Mouse (Mus musculus) lung, postnatal 25 days (tissue): ENCODE measurements around the gene Chp1.
"Not testable (repeated sequence)": the region's sequence is repeated elsewhere in the genome, so short reads cannot be mapped to it uniquely, and the experiment has no call there.

Experiments
- DNase-seq: peaks from one replicate; pipeline ENCODE4 v3.0.0; 2022; ENCODE audit warnings: low spot score

Gene Chp1

DNA sequence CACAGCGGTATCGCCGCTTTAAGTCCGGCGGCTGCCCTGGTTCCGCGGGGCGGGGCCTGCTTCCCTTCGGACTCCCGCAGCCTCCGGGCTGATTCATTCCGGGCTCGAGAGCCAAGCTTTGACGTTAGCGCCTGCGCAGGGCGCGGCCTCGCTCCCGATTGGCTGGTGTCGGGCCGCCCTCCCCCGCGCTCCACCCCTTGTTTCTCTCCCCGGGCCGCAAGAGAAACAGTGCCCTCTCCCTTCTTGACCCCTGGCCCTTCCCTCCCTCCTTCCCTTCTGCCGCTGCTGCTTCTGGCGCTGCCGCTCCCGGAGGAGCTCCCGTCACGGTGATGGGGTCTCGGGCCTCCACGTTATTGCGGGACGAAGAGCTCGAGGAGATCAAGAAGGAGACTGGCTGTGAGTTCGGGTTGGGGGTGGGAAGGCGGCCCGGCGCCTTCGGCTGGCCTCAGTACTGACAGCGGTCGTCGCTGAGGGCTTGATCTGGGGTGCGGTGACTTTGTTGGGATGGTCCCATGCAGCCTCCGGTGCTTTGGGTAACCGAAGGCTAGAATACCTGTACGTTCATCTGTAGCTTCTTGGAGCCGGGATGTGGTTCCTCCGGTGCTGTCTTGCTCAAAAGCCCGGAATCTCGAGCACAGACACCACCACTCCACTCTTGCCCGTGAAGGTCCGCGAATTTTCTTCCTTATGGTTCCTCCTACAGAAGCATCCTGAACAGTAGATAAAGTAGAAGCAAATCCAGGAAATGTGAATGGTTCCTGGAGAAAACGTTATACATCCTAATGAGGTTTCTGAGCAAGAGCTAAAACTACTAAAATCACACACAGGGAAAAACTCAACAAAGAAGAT lies at the start of gene Chp1, which contains the start of gene Exd1:
Gene Chp1, plus strand, starts transcription at position 176 of the 849 bp plus-strand sequence.
Gene Exd1, minus strand, starts transcription at position 106 of the 849 bp plus-strand sequence.
- peak; percentile 99 for DNase-seq

DNA sequence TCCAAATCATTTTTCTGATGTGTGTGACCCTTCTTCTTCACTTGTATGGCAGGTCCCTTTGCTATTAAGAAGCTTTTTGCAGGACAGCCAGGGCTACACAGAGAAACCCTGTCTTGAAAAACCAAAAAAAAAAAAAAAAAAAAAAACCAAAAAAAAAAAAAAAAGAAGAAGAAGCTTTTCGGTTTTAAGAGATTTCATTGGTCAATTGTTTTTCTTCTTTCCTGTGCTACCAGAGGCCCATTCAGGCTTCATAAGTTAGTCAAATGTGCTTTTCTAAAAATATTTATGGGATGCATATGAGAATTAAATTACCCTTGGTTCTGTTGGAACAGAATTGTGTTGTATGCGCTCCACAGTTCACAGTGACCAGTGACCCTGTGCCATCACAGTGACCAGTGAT lies 48.6 kb upstream of the Chp1 start:
- no peak for DNase-seq

DNA sequence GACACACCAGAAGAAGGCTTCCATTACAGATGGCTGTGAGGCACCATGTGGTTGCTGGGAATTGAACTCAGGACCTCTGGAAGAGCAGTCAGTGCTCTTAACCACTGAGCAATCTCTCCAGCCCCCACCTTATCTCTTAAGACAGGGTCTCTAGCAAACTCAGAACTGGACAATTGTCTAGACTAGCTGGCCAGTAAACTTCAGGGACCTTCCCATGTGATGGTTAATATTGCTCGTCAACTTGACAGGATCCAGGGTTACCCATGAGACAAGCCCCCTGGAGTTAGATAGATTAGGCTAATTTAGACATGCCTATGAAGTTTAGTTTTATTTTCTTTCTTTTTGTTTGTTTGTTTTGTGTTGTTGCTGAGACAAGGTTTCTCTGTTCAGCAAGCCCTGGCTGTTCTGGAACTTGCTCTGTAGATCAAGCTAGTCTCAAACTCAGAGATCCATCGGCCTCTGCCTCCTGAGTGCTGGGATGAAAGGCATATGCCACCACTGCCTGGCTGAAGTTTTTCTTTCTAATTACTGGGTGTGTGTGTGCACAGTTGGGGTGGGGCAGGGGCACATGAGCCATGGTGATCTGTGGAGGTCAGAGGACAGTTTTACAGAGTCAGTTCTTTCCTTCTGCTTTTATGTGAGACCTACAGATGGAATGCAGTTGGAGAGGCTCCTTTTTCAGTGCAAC lies 46.4 kb upstream of the Chp1 start:
- no peak for DNase-seq

DNA sequence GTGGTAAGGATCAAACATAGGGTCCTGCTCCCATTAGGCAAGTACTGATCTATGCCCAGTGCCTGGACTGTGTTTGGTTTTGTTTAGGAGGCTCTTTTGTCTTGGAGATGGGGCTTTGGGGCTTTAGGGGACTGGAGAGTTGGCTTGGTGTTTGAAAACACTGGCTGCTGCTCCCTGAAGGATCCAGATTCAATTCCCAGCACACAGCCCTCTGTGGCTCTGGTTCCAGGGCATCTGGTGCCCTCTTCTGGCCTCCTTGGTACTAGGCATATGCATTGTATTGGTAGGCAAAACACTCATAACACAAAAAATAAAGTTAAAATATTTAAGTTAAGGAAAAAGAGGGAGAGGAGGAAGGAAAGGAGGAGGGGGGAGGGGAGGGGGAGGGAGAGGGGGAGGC lies 40.4 kb upstream of the Chp1 start:
- DNase-seq = no peak

DNA sequence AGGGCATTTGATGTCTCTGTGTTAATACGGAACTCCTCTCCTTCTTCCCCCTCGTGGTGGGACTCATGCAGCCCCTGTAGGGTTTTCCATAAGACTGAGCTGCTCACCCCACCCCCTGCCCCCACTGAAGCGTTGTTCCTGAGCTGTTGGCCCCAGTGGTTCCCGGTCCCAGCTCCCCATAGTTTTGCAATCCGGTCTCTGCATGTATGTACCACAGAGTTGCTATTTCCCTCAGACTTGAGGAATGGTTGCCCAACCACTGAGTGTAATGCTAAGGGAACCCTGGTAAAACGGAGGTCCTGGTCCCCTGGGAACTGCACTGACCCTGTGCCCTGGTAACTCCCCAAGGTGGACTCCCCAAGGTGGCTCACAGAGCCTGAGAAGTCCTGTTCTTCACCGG lies 39.0 kb upstream of the Chp1 start:
- not testable (repeated sequence) for DNase-seq

DNA sequence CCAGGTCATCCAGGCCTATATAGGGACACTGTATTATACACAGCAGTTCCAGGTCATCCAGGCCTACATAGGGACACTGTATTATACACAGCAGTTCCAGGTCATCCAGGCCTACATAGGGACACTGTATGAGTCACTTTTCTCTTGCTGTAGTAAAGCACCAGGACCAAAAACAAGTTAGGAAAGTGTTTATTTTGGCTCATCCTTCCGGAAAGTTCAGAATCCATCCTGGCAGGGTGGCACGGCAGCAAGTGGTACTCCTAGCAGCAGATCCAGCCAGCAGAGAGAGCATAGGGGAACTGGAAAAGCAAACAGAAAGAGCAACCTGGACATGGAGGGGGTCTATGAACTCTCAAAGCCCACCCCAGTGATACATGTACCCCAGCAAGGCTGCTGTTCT lies 36.6 kb upstream of the Chp1 start:
- DNase-seq = no peak

DNA sequence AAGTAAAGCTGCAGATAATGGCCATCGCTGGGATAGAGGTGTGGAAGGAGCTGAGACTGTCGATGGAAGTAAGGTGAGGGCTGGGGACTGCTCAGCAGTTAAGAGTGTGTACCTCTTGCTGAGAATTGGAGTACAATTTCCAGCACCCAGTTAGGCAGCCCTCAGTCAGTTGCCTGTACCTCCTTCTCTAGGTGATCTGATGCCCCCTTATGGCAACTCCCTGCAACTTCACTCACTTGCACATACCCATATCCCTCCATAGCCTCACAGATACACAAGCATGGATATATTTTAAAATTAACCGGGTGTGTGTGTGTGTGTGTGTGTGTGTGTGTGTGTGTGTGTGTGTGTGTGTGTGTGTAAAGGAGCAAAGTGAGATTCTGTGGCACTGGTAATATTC lies 35.2 kb upstream of the Chp1 start:
- DNase-seq = no peak

DNA sequence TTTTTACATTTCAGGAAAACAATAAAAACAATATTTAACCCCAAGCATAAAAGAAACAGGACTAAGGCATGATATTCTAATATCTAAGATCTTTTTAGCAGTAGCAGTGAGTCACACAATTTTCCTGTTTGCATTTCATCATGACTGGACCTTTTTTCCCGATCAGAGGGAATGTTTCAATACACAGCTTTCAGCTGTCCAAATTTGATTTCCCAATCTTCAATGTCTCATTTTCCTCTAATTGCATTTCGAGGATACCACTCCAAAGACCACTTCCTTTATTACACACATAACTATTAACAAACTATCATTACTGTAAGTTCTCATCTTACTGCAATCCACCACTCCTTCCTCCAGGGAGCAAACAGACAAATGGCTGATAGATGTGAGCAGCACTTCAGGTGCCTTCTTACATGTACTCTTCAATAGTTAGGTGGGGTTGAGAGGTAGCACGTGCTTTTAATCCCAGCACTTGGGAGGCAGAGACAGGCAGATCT lies 33.4 kb upstream of the Chp1 start:
- DNase-seq = no peak

DNA sequence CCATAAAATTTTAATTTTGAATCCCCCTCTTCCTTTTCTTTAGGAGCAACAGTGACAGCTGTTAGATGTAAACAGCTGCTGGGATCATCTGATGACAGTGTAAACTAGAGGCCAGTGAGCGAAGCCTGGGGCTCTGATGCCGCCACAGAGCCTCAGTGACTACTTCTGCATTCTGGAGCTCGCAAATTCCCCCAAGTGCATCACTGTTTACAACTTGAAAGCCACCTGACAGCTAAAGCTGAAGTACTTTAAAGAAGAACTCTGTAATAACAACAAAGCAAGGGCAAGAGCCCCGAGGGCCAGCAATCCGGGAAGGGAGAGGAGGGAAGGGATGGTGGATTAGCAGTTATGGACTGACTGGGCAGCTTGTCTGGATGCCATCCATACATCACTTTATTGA lies 30.7 kb upstream of the Chp1 start:
- no peak for DNase-seq

DNA sequence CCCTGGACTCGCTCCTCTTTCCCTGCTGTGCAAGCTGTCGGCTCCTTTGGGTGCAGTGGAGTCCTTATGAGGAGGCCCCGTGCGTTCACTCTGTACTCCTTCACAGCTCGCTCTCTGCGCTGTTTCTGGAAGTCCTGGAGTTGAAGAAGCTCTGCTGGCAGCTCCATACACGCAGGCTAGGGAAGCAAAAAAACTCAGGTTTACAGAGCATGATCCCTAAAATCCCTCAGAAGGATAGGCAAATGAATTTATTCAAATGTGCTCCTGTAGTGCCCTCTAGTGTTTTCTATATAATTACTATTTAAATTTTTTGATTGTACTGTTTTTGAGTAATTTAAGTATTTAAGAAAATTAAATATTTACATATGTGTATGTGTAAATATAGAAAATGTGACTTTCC lies 26.9 kb upstream of the Chp1 start:
- no peak for DNase-seq

DNA sequence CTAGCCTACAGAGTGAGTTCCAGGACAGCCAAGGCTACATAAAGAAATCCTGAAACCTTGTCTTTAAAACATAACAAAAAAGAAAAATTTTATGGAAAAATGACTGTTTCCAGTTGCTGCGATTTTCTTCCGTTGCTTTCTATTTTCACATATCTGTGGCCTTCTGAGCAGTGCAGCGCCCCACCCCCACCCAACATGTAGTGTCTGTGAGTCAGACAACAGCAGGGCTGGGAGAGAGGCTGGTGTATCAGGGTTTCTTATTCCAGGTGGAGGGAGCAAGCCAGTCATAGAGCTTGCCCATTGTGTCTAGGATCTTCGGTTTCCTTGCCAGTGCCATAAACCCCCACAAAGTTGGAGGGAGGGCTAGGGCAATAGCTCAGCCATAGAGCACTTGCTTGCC lies 23.7 kb upstream of the Chp1 start:
- DNase-seq = no peak

DNA sequence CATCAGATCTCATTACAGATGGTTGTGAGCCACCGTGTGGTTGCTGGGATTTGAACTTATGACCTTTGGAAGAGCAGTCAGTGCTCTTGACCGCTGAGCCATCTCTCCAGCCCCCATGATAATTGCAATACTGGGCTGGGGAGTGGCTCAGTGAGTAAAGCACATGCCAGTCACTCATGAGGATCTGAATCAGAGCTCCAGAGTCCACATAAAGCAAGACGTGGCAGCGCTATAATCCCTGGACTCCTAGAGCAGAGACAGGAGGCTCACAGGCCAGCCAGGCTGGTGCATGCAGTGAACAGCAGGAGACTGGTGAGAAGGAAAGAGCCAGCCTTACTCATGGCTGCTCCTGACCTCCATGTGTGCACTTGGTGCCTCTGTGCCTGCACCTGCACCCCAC lies 22.1 kb upstream of the Chp1 start:
- no peak for DNase-seq

DNA sequence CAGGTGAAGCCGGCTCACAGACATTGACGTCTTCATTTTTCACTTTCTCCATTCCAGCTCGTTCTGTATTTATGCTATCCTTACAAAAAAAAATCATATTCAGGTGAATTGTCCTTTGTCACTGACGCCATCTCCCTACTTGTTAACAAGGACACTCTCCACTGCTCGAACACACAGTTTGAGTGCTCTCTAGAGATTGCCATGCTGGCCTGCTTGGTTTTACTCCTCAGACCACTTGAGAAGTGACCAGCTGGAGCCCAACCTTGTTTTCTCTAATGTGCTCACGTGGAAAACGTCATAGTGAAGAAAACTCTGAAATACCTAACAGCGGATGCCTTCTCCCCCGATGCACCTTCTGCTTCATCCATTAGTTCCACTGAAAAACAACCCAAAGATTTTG lies 8.7 kb upstream of the Chp1 start:
- DNase-seq = peak; percentile 26

DNA sequence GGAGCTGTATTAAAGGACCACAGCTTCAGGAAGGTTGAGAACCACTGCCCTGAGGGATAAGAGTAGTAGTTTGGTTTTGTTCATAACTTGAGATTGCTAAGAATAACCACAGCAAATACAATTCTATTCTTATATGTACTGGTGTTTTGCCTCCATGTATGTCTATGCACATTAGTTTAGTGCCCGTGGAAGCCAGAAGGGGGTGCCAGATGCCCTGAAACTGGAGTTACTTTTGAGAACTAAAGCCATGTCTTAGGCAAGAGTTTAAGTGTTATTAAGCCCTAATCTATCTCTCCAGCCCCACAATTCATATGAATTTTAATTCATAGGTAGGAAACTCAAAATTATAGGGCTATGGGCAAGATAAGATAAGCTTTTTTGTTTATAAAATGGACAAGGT lies 5.4 kb upstream of the Chp1 start:
- peak; percentile 77 for DNase-seq

DNA sequence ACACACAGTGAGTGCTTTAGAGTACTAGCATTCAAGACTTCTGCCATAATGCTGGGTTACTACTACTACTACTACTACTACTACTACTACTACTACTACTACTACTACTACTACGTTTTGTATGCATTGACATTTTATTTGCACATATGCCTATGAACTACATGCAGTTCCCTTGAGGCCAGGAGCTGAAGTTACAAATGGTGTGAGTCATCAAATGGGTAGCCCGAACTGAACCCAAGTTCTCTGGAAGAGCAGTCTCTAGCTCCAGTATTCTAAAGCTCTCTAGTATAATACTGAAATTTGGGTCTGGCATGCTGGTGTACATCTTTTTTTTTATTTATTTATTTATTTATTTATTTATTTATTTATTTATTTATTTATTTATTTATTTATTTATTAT lies 3.8 kb upstream of the Chp1 start:
- no peak for DNase-seq

DNA sequence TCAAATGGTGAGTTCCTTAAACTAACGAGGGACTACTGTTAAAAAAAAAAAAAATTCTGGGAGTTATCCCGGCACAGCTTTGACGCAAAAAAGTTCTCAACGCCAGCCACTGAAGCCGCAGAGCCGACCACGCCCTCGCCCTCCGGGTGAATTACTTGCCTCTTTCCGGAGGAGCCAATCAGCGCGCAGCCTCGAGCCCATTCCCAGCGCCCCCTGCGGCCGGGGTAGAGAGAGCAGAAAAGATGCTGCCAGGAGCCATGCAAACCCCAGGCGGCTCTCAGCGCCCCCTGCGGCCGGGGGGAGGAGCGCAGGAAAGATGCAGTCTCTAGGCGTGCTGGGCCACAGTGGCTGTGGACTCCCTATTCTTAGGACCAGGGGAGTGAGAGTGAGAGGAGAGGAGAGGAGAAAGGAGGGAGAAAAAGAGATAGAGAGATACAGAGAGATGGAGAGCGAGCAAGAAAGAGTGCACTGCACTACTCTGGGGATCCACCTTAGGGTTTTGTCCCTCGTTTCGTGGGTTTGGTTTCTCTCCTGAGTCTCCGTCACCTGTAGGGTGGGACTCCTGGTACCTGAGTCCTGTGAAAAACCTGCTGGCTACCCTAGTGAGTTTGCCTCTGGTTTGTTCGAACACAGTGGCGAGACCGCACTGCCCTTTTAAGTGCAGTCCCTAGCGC lies 512 bp upstream of the Chp1 start:
- peak; percentile 91 for DNase-seq

DNA sequence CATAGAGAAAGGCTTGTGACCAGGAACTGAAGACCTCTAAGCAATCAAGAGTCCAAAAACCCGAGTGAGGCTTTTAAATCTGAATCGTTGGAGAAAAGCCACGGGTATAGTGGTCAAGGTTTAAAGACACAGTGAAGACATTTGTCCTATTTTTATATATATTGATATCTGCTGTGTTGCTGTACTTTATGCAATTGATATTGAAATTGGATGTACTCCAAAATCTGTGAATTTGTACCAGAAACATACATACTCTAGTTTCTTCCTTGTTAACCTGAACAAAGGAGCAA lies 819 bp downstream of the Chp1 start:
- DNase-seq = no peak

DNA sequence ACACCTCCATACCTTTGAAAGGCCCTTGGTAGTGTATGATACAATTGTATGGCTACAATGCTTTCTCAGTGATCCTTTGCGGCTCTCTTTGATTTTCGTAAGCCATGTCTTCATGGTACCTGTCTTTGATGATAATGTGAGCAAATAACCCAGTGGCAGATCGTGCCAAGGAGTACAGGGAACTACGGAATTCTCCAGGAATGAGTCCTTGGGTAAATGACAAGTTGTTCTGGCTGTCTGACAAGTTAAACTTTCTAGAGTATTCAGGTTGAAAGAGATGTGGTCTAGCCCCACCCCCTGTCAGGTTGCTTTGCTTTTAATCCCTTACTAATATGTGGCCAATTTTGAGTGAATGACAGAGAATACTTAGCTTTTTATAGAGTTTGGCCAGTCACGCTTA lies 1.2 kb downstream of the Chp1 start:
- peak; percentile 62 for DNase-seq

DNA sequence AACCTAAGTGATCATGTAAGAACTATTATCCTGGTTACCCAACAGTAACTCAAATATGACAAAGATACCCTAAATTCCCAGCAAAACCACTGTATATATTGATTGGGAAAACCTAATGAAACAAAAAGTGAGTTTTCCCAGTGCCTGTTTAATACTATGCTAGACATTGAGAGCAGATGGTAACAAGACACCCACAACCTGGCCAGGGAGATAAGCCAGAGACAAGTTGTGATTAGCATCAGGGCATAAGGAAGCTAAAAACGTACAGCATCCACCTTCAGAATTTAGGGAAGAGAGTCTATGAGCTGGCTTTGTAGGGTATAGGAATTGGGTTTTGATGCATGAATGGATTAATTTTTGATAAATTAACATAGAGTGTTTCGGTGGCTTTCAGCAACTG lies 2.2 kb downstream of the Chp1 start:
- DNase-seq = no peak

DNA sequence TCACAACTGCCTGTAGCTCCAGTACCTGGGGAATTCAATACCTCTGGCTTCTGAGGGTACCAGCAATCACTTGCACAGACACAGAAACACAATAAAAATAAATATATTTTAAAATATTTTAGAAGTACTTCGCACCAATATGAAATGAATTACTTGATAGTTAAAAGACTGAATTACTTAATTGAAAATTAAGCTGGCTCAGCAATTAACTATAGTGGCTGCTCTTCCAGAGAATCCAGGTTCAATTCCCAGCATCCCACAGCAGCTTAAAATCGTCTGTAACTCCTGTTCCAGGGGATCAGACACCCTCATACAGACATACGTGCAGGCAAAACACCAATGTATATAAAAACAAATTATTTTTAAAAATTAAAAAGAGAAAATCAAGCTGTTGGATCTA lies 10.5 kb downstream of the Chp1 start:
- no peak for DNase-seq

DNA sequence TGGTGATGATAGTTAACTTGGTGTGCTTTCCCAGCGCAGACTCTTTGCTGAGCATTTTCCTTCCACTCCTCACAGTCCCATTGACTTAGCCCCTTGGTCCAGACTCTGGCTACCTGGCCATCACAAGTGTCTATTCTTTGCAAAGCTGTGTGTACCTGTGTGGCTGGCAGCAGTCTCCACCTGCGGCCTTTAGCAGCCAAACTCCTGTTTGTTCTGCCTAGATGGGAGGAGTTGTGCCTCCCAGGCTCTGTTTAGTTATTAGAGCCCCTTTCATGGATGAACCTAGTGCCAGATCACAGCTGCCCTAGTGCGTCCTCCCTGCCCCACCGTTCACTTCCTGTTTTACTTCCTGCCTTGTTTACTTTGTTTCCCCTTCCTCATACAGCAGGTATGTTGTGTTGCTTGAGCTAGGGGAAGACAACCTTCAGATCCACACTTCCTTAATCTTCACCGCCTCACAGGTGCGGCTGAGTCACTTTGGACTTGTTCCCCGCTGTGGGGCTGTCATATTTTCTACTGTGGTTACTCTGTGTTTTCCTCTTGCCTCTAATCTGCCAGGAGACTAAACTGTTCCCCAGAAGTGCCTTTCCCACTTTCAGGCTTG lies 11.3 kb downstream of the Chp1 start:
- peak; percentile 24 for DNase-seq

DNA sequence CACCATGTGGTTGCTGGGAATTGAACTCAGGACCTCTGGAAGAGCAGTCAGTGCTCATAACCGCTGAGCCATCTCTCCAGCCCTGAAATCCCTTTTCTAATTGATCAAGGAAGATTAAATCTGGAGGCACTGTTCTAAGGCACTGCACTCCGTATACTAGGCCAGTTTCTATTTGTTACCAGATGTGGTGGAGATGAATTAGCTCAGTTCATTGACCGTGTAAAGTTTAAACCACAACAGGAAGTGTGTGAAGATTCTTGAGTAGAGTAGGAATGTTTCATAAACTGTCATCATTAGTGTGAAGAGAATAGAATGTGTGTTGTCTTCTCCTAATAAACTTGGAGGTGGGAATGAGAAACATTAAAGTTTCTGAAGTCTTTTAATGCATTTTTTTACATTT lies 14.3 kb downstream of the Chp1 start:
- no peak for DNase-seq

DNA sequence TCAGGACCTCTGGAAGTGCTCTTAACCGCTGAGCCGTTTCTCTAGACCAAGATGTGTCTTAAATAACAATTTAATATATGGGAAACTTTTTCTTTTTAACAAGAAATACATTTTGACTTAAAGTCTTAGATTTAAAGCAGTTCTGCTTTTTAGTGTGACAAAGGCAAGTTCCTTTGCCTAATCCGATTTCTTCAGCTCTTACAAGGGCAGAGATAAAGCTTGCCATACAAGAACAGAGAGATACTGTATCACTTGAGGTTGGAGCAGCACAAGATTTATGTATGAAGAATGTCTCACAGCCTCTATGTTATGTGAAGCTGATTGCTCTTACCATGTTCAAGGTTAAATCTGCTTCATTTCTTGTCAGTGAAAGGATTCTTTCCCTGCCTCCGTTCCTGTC lies 17.8 kb downstream of the Chp1 start:
- no peak for DNase-seq
